Mouse (Mus musculus): ENCODE measurements at regions not wholly inside any gene's neighbourhood (a gene's known extent, or its start where the extent isn't known, plus 50 kb on each side); places are given as distances from the start of the nearest gene placed in this dataset.
A peak's percentile ranks its signal among the peaks of the same experiment; 100 is the strongest.
"Not testable (repeated sequence)": the region's sequence is repeated elsewhere in the genome, so short reads cannot be mapped to it uniquely, and the experiment has no call there.

DNA sequence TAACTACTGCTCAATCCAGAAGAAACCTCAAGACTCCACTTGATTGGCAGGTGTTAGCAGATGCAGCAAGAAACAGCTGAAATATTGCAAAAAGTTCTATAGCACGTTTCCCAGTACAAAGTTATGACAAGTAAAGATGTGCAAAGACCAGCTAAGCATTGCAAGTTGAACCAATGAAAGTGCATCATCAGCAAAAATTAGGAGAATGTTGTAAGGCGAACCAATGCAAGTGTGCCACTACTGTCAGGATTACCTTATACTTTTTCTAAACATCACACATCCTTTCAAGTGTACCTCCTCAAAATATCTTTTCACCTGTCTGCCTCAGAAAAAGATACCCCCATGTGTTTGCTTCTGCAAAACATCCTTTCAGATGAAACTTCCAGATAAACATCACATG is 244.7 kb downstream of the Slco6d1 start:
- no peak for DNase-seq

DNA sequence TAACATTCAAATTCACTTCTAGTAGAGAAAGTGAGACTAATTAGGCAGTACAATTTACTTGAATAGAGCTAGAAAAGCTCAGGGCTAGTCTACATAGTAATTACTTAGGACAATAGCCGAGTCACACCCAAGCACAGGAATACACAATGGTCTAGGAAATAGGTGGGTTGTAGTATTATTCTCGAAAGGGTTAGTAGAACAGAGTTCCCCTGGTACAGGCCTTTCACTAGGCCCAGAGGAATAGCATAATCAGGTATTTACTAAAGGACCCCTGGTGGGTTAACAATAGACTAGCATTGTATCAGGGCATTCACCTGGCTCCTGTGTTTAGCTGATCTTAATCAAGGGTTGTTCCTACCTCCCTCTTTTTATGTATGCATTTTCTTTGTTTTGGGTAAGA is 246.5 kb downstream of the Slco6d1 start:
- DNase-seq = not testable (repeated sequence)

DNA sequence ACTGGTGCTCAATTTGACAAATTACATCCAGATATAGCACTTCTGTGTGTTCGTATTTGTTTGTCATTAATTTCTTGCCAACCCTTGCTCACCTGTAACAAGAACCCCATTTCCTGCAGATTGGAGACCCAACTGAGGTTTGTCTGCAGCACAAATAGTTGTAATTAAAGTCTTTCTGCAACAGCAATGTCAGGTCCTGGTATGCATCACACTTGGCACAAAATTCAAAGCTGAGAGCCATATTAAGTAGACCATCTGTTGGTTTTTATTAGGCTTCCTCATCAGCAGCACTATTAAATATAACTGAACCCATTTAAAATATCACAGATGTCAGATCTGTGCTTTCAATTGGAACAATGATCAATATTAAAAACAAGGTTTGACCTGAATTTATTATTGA is 247.0 kb downstream of the Slco6d1 start:
- no peak for DNase-seq

DNA sequence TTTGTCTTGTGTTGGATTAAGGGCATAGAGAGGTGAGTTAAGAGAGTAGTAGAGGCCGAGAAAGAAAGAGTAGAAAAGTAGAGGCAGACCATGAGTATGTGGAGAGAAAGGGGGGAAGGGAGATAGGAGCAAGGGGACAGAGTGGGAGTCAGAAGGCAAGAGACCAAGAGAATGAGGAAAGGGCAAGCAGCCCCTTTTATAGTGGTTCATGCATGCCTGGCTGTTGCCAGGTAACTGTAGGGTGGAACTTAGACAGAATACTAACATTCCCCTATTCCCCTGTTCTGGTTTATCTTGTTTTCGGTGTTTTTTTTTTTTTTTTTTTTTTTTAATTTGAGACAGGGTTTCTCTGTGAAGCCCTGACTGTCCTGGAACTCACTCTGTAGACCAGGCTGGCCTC is 247.7 kb downstream of the Slco6d1 start:
- DNase-seq = no peak

DNA sequence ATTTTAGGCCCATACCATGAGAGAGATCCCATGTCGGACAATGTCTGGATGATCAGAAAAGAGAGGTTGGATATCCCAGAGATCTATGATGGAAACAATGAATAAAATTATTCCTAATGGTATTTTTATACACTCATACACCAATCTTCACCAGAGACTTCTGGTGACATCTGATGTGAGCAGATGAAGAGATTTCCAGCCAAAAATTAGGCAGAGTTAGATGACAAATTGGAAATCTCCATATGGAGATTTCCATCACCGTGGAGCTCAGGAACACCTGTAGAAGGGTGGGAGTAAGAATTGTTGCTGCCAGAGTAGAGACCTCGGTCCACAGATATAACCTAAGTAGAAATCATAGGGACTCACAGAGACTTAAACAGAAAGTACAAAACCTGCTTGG is 257.8 kb downstream of the Slco6d1 start:
- DNase-seq = no peak

DNA sequence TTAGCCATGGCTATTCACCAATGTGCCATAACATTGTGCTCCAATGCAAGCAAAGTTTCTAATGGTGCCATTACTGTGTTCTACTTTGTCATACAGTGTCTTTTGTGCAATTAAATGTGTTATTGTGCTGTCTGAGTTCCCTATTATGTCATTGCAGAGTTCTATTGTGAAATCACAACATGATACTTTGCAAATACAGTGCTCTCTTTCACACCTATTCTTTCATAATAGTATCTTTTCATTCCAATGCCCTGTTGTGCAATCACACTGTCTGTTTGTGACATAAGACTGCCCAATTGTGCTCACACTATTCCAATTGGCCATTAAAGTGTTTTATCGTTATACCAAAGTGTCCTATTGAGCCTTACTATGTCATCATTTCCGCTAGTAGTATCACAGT is 292.9 kb downstream of the Slco6d1 start:
- no peak for DNase-seq

DNA sequence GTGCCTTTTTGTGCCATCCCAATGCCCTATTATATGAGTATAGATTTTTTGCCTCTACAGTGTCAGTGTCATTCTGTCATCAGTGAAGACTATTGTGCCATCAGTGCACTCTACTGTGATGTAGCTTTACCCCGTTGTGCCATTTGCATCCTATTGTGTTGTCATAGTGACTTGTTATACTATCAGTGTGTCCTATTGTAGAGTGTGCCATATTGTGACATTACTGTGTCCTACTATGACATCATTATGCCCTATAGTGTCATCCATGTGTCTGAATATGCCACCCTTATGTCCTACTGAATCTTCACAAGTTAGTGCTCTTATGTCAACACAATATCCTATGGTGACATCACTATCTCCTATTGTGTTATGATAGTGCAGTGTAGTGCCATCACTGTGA is 293.4 kb downstream of the Slco6d1 start:
- DNase-seq = no peak

DNA sequence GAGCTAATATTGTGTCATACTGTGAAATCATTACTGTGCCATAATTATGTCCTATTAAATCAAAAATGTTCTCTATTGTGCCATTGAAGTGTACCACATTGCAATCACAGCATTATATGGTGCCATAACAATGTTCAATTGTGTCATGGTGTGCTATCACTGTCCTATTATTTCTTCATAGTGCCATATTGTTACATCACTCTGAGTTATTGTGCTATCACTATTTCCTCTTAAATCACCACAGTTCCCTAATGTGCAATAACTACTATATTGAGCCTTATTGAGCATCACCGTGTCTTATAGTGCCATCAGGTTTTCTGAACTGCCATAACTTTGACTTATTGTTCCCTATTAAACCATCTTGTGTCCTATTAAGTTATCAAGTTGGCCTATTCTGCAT is 299.7 kb downstream of the Slco6d1 start:
- DNase-seq = no peak

DNA sequence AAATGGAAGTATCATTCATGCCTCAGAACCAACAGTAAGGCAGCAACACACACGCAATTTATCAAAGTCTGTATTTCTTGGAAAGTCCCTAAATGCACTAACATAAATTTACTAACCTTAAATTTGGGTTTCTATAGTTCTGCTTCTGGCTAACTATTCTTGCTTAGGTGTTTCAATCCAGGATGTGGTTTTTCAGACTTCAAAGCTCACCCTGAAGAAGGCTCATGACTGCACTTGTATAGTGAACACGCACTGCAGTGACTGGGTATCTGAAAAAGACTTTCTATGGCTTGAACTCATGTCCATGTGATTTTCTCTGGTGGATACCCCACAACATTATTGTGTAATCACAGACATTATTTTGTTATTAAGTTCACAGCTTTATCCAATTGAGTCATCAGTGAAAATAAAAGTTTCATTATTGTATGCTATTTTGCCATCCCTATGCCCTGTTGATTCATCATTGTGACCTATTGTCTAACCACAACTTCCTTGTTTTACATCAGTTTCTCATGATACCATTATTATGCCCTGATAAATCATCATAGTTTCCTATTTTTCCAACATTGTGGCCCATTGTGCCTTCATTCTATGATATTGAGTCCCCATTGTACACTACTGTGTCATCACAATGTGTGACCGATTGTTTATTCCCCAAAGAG is 306.6 kb downstream of the Slco6d1 start:
- no peak for DNase-seq

DNA sequence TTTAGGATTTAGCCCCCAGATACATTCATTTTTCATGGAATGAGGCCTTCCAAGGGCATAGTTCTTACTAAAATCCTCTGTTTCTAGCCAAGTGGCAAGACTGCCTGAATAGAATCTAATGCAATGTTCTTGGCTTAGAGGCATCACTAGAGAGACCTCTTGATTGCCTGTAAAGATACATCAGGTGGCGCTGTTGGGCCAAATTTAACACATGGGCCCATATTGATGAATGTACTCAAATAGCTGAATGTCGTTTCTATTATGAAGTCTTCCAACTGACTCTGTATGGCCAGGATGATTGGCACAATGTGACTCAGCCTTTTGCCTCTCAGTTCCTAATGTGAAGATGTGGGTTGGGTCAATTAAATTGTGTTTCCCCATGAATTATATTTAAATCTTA is 328.0 kb downstream of the Slco6d1 start:
- DNase-seq = peak; percentile 4

DNA sequence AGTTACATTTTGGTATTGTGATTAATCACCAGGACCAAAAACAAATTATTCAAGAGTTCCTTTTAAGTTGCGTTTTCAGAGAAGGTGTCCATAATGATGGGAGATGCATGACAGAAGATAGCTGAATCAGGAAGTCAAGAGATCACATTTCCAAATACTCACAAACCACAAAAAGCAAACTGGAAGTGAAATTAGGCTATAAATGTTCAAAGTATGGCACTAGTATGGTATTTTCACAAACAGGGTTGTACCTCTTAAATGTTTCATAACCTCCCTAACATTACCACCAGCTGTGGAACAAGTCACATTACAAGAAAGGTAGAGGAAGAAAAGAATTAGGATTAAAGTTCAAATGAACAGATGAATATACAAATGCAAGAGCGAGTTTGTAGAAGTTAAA is 367.6 kb downstream of the Slco6d1 start:
- no peak for DNase-seq

DNA sequence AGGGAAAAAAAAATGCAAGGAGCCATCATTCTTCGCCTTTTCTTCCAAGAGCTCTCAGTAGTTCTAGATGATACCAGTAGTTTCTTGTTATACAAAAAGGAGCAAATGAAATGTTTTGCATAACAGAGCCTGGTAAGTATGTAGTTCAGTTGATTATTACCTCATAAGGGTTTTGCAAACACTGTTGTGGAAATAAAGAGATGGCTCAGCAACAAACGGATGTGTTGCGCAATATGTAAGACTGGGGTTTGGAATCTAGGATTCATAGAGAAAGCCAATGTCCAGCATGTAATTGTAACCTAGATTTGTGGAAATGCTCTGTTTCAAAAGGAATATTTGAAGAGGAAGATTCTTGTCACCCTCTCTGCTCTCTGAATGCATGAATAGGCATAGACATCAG is 372.4 kb downstream of the Slco6d1 start:
- no peak for DNase-seq

DNA sequence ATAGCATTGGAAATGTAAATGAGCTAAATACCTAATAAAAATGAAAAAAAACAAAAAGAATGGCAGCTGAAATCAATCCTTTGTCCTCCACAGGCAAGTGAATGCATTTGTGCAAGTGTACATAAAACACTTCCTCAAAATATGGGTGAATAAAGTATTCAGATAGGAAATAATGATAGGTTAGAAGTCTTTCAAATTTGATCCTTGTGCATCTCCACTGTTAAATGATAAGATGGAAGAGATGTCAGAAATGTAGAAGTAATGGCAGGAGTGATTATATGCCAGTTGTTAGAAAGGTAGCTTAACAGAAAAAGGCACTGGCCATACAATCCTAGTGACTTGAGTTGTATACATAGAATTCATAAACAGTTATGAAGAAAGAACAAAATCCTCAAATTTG is 391.6 kb downstream of the Slco6d1 start:
- no peak for DNase-seq

DNA sequence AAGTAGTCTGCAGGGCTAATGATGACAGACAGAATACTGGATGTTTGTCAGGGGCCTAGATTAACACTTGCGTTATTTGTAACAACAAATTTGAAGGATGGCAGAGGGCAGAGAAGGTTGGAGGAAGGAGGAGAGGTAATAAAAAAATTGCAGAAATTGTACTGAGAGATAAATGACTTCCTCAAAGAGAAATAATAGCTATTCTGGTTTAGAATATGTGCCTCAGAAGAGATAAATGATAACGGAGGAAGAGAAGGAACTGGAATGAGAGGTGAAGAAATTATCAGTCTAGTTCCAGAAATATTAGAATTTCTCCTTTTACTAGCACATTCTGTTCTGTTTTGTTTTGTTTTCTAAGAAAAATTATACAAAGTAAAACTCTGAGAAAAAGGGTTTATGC is 393.1 kb downstream of the Slco6d1 start:
- no peak for DNase-seq

DNA sequence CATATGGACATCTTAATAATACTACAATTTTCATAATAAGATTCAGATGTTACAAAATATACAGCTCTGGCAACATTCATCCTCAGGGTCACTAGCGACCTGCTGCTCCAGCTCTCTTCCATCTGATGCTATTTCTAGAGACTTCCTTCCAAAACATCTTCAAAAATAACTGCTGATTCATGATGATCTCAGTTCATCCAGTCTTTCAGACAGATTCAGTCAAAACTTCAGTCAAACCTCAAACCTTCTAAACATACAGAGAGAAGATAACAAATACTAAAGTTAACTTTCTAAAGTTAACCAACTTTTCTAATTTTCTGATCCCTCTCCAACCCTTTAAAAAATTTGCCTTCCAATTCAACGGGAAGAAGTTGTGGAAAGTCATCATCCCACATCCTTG is 397.2 kb downstream of the Slco6d1 start:
- no peak for DNase-seq

DNA sequence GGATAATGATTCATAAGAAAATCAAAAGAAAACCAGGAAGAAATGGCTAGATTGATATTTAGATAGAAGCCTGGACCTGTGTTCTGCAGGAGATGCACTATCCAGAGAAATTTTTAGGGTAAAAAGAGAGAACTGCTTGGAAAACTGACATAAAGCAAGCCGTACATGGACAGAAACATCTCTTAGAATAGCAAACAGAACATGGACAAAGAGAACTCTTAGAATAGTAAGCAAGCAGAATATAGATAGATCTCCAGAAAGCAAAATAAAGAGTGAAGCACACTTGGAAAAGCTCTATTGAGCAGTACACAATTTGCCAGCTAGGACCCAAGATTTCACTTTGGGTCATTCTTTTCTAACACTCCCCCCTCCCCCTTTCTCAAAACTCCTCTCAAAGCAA is 439.3 kb downstream of the Slco6d1 start:
- DNase-seq = no peak

DNA sequence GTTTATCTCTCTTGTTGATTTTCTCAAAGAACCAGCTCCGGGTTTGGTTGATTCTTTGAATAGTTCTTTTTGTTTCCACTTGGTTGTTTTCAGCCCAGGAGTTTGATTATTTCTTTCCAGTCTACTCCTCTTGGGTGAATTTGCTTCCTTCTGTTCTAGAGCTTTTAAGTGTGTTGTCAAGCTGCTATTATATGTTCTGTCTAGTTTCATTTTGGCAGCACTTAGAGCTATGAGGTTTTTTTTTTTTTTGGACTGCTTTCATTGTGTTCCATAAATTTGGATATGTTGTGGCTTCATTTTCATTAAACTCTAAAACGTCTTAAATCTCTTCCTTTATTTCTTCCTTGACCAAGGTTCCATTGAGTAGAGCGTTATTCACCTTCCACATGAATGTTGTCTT is 485.3 kb downstream of the Slco6d1 start:
- DNase-seq = no peak

DNA sequence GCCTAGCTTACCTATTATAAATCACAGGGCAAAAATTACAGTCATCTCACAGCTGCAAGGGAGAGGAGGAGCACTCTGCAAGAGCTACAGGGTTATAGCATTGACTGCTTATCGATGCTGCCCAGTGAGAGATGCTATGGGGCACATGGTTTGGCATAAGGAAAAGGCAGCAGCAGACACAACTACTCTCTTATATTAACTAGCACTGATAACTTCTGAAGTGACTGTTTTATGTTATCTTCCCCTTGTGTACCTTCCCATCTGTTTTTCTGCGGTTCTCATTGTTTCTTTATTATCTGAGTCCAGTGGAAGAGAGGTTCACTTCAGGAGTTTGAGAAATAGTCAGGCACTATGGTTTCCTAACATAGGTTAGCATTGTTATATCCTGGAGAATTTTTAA is 502.1 kb downstream of the Slco6d1 start:
- DNase-seq = no peak

DNA sequence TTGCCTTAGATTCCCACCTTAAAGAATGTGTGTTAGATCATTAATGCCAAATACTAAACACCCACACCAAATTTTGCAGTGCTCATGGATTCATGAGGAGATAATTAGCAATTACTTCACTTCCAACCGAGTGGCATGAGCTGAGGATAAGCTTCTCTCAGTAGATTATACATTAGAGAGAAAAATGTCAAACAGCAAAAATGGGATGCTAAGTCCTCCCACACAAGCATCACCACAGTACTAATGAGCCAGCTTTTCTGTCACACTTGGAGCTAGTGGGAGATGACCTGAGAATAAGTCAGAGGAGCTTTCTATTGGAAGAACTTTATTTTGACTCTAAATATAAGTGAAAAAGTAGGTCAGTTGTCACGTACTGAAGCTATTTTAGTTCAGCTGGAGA is 504.0 kb downstream of the Slco6d1 start:
- DNase-seq = no peak

DNA sequence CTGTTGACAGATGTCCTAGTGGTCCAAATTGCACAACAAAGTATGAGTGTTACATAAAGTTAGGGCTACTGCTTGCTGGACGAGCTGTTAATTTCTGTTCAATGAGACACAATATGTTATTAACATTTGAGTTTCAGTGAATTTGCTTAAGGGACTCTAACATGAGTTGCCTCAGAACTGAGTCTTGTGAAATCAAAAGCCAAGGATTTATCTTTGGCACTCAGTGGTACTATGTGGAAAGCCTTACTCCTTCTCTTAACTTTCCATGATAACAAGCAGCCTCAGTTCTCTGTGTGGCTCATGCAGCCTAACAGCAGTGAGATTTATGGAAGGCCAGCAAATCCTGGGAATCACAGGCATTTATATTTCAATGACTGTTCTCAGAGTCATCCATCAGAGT is 510.0 kb downstream of the Slco6d1 start:
- DNase-seq = no peak

DNA sequence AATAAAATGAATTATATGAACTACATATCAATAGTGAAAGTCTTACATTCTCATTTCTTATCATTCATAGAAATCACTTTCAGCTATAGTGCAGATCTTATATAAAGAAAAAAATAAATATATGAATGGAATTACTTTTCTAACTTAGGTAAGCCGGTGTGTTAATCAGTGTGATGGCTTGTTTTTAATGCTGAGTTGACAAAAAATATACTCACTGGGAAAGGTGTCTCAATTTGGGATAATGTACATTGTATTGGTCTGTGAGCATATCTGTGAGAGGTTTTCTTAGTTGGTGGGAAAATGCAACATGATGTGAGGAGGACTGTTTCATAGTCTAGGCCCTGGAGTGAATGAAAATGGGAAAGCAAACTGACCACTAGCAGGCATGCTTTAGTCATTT is 511.3 kb downstream of the Slco6d1 start:
- no peak for DNase-seq

DNA sequence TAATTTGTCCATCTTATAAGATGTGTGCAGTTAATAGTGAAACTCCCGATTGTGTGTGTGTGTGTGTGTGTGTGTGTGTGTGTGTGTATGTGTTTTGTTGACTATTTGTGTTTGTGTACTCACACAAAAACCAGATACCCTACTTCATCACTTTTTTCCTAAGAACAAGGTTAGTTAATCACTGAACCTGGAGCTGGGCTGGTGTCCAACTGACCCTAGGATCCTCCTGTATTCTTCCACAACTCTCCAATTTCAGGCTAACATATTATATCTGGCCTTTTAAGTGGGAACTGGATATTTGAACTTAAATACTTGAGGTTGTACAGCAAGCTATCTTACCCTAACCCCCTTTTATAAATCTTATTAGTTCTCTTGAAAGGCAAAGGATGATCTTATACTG is 556.8 kb downstream of the Slco6d1 start:
- no peak for DNase-seq

Measured in heart, postnatal 4 days (tissue).